In the genomic region with DNA sequence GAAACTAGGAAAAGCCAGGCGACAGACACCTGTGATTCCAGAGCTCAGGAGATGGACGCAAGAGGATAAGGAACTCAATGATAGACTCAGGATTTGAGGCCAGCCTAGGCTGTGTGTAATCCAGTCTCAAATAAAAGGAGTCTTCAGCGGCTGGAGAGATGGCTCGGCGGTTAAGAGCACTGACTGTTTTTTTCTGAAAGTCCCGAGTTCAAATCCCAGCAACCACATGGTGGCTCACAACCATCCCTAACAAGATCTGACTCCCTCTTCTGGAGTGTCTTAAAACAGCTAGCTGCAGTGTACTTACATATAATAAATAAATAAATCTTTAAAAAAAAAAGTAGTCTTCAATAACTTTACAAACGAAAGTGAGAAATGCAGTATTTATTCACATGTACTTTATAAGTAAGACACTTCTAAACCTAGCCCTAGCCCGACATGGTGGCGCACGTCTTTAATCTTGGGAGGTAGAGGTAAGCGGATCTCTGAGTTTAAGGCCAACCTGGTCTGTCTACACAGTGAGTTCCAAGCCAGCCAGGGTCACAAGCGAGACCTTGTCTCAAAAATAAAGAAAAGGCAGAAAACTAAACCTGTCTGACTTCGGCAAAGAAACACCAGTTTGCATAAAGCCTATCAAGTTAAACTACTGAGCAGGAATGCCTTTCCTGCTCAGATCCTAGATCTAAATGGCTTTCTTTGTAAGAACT, we compare ENCODE assay signal across 8 mouse cellular contexts. TPM values are rescaled to one million over a fixed set of nuclear protein-coding genes. Genes with fewer than 3 reads are reported as not detected.
DNase-seq lines count a peak whose midpoint lies in the region; ATAC-seq and TF ChIP-seq lines count a peak whose summit lies in the region.

No protein-coding gene starts in this region.

- H3K27me3 ChIP-seq in forebrain, embryonic 15.5 days, result no peaks in the 10 kb centered on the region
- H3K27me3 ChIP-seq in kidney, embryonic 14.5 days (ENCODE audit: control insufficient read depth, insufficient read depth, low read length), result no peaks in the 10 kb centered on the region
- H3K27me3 ChIP-seq in midbrain, embryonic 11.5 days (ENCODE audit: control insufficient read depth, insufficient read depth, low read length), result no peaks in the 10 kb centered on the region

- peak overlapping the region; percentile 59 for H3K4me2 ChIP-seq in forebrain, embryonic 15.5 days (replicated peaks)
- H3K4me2 ChIP-seq in kidney, embryonic 14.5 days (replicated peaks; ENCODE audit: low read depth, low read length), result peak overlapping the region; percentile 48
- peak overlapping the region; percentile 64 for H3K4me2 ChIP-seq in midbrain, embryonic 11.5 days

- H3K36me3 ChIP-seq in forebrain, embryonic 15.5 days, result no peaks in the 10 kb centered on the region
- no peaks in the 10 kb centered on the region for H3K36me3 ChIP-seq in kidney, embryonic 14.5 days (ENCODE audit: control insufficient read depth, insufficient read depth, low read length)
- H3K36me3 ChIP-seq in midbrain, embryonic 11.5 days (ENCODE audit: control insufficient read depth, insufficient read depth, low read length), result no peaks in the 10 kb centered on the region

- intact Hi-C loops in left cerebral cortex, postnatal 10 days (cut with DNase I), result no loop called here

- WGBS in forebrain, embryonic 15.5 days, result 27% methylated on average over 13 of the region's 13 CpGs
- WGBS in kidney, embryonic 14.5 days, result 23% methylated on average over 13 of the region's 13 CpGs
- 28% methylated on average over 13 of the region's 13 CpGs for WGBS in midbrain, embryonic 11.5 days

- no peaks in the 10 kb centered on the region for H3K9me3 ChIP-seq in forebrain, embryonic 15.5 days
- no peaks in the 10 kb centered on the region for H3K9me3 ChIP-seq in kidney, embryonic 14.5 days (ENCODE audit: control insufficient read depth, low read length)
- H3K9me3 ChIP-seq in midbrain, embryonic 11.5 days (ENCODE audit: control insufficient read depth, low read length), result no peaks in the 10 kb centered on the region

- H3K9ac ChIP-seq in forebrain, embryonic 15.5 days (replicated peaks), result peak overlapping the region; percentile 83
- peak overlapping the region; percentile 86 for H3K9ac ChIP-seq in kidney, embryonic 14.5 days (ENCODE audit: low read depth, low read length)
- H3K9ac ChIP-seq in midbrain, embryonic 11.5 days (ENCODE audit: low read length), result peak overlapping the region; percentile 91

- ATAC-seq in forebrain, embryonic 15.5 days (replicated peaks), result no peak
- peak; percentile 26; the same call in 1 of the 2 replicates for ATAC-seq in kidney, embryonic 14.5 days (ENCODE audit: low FRiP score, low TSS enrichment)
- ATAC-seq in midbrain, embryonic 11.5 days (ENCODE audit: low FRiP score), result no peak

- DNase-seq in kidney, adult 11 months, result peak; percentile 29
- DNase-seq in kidney, postnatal 14 days, result no peak
- peak; percentile 1 for DNase-seq in brain, embryonic 14.5 days (ENCODE audit: low read depth)
- DNase-seq in midbrain, embryonic 11.5 days (ENCODE audit: low spot score, missing footprints), result peak; percentile 84
- DNase-seq in thymus, postnatal 36 days, result peak; percentile 16 to 20
- DNase-seq in left cerebral cortex, postnatal 10 days (ENCODE audit: extremely low spot score in 1 of 2, low spot score in 2 of 2), result no peak

- H3K27ac ChIP-seq in forebrain, embryonic 15.5 days (replicated peaks), result peak overlapping the region; percentile 96
- peak overlapping the region; percentile 99 for H3K27ac ChIP-seq in kidney, embryonic 14.5 days (ENCODE audit: low read depth, low read length)
- peak overlapping the region; percentile 93; the same call in 1 of the 2 replicates for H3K27ac ChIP-seq in midbrain, embryonic 11.5 days (ENCODE audit: low read depth, low read length)

- H3K4me1 ChIP-seq in forebrain, embryonic 15.5 days, result peaks cover 31% of the 10 kb centered on the region
- peaks cover 5% of the 10 kb centered on the region; the same call in 1 of the 2 replicates for H3K4me1 ChIP-seq in kidney, embryonic 14.5 days (ENCODE audit: control insufficient read depth, insufficient read depth, low read length)
- peaks cover 5% of the 10 kb centered on the region for H3K4me1 ChIP-seq in midbrain, embryonic 11.5 days (ENCODE audit: control insufficient read depth, insufficient read depth, low read length)

- no peak for TF ChIP-seq CTCF in brain, embryonic 14.5 days (IDR thresholded peaks at IDR 0.05; ENCODE audit: borderline replicate concordance, extremely low read depth, insufficient read depth, insufficient read length)

- H3K4me3 ChIP-seq in forebrain, embryonic 15.5 days, result peak overlapping the region; percentile 77
- peak overlapping the region; percentile 72 for H3K4me3 ChIP-seq in kidney, embryonic 14.5 days (ENCODE audit: low read length)
- peak overlapping the region; percentile 81 for H3K4me3 ChIP-seq in midbrain, embryonic 11.5 days (ENCODE audit: low read depth, low read length)

- TF ChIP-seq POLR2A in brain, embryonic 14.5 days (IDR thresholded peaks at IDR 0.05; ENCODE audit: borderline replicate concordance, extremely low read depth, insufficient read depth, insufficient read length, poor library complexity, severe bottlenecking), result no peak

RNA-seq across cellular contexts. Expression of a gene that starts 1.1 kb away (rescaled TPM):
- 34.5 and 39.4 TPM in 2 replicates for polyA plus RNA-seq in brain, embryonic 14.5 days (2012; rRNA removed)
- polyA plus RNA-seq in forebrain, embryonic 15.5 days (2015; fragmentation: Nextera tagmentation; extraction: Ambion mirVana), result 39.7 and 40.0 TPM in 2 replicates
- polyA plus RNA-seq in kidney, embryonic 14.5 days (2014; fragmentation: Nextera tagmentation; extraction: Ambion mirVana), result 33.4 and 62.8 TPM in 2 replicates
- polyA plus RNA-seq in midbrain, embryonic 11.5 days (2014; fragmentation: Nextera tagmentation; extraction: Ambion mirVana), result 34.2 and 37.2 TPM in 2 replicates
- total RNA-seq in left cerebral cortex, postnatal 10 days (2021), result 10 to 100 TPM; 38.1 to 38.7 TPM

RNA-seq across cellular contexts. Expression of a gene that starts 58.1 kb away (rescaled TPM):
- 29.8 and 30.1 TPM in 2 replicates for polyA plus RNA-seq in brain, embryonic 14.5 days (2012; rRNA removed)
- 43.5 and 45.0 TPM in 2 replicates for polyA plus RNA-seq in forebrain, embryonic 15.5 days (2015; fragmentation: Nextera tagmentation; extraction: Ambion mirVana)
- 39.1 and 47.0 TPM in 2 replicates for polyA plus RNA-seq in kidney, embryonic 14.5 days (2014; fragmentation: Nextera tagmentation; extraction: Ambion mirVana)
- 30.6 and 37.7 TPM in 2 replicates for polyA plus RNA-seq in midbrain, embryonic 11.5 days (2014; fragmentation: Nextera tagmentation; extraction: Ambion mirVana)
- 10 to 100 TPM; 26.8 to 29.2 TPM for total RNA-seq in left cerebral cortex, postnatal 10 days (2021)

Comparison
In these comparisons a context has a peak if more than half of its experiments do, and no peak if none do; other contexts are left out.
1. DNase-seq: peak in kidney, adult 11 months (single experiment), brain, embryonic 14.5 days (single experiment), midbrain, embryonic 11.5 days (single experiment) and thymus, postnatal 36 days (2 of 2); none in kidney, postnatal 14 days (single experiment) and left cerebral cortex, postnatal 10 days (0 of 2).
2. Peak in every context shown above with its lines, with median percentiles within 50 percentile points of each other: H3K27ac ChIP-seq, H3K4me2 ChIP-seq, H3K4me3 ChIP-seq and H3K9ac ChIP-seq.